Mouse (Mus musculus) layer of hippocampus, postnatal 14 days (tissue): Measurements from ENCODE around the gene Gpkow. TPM values are rescaled to one million over a fixed set of nuclear protein-coding genes. Genes with fewer than 3 reads are reported as not detected.
"Not testable (repeated sequence)": the region's sequence is repeated elsewhere in the genome, so short reads cannot be mapped to it uniquely, and the experiment has no call there.

Experiments
- DNase-seq, 2 experiments: peaks; one replicate each; pipeline ENCODE4 v3.0.0; 2021 to 2022; ENCODE audit warnings: low spot score in 2 of 2, mixed read lengths in 1 of 2
- total RNA-seq, 2 experiments: library from RNA; stranded (reverse); gene quantifications; 2 replicates each; pipeline ENCODE4 v1.2.3; 2021

The Gpkow gene
- total RNA-seq, 2 experiments from 2014 or later, result 33.2 to 36.3 TPM

- DNase-seq, result no peak
These were observed 46.5 kb downstream of the Gpkow start for GRCm38 (mm10) chrX:7743470-7743869.

DNA sequence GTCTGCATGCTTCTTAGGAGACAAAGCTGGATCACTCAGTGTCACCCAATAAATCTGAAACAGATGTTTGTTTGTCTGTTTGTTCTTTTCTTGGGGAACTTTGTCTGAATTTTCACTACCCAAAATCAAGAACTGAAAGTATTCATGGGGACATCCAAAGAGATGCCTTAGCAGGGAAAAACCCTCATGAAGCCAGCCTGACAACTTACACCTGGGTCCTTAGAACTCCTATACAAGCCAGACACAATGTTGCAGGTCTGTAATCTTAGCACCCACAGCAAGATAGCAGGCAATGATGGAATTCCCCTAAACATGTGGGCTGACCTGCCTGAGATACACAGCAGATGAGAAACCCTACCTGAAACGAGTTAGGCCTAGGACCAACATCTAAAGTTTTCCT is 48.0 kb downstream of the Gpkow start:
- DNase-seq, result no peak

DNA sequence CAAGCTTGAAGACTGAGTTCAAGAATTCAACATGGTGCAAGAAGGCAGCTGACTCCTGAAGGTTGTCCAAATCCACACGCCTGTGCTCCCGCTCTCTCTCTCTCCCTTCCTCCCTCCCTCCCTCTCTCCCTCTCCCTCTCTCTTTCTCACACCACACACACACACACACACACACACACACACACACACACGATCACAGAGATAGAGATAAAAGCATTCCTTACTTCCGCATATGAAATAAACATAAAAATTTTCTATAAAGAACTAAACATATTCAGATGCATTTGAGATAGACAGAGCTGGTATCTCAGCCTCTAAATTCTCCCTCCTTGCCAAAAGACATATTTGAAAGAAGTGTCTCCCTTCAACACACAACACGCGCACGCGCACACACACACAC is 48.5 kb downstream of the Gpkow start:
- no peak for DNase-seq

GRCm38 (mm10) chrX:7750432-7751116 is 53.6 kb downstream of the Gpkow start, which contains the start of gene Ccdc120:
TSS of gene Ccdc120 (minus strand) at chrX:7750905.
- DNase-seq, result peak; percentile 42 to 75

DNA sequence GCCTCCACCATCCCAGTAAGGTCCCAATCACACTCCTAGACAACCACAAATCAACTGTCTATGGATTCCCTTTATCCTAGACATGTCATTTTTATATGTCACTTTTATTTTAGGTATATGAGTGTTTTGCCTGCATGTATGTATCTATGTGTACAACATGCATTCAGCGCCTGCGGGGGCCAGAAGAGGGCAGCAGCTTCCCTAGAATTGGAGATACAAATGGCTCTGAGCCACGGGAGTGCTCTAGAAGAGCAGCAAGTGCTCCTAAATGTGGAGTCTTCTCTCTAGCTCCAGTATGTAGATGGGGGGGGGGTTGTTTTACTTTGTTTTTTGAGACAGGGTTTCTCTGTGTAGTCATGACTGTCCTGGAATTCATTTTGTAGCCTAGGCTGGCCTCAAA is 56.7 kb downstream of the Gpkow start:
- DNase-seq, result not testable (repeated sequence)

Other genes starting within 250 kb of the Gpkow start
- under 1 TPM in 1 of 2 experiments, not detected in 1; 0.24 TPM for gene Foxp3, start 123.5 kb upstream of the Gpkow start, total RNA-seq
- 10 to 100 TPM; 16.5 to 16.7 TPM for gene Ppp1r3f, start 122.8 kb upstream of the Gpkow start, total RNA-seq
- 10 to 100 TPM; 22.6 to 24.5 TPM for gene Ccdc22, start 91.6 kb upstream of the Gpkow start, total RNA-seq
- gene Cacna1f, start 90.0 kb upstream of the Gpkow start, total RNA-seq, result under 1 TPM in 1 of 2 experiments, not detected in 1; 0.21 TPM
- gene Syp, start 58.7 kb upstream of the Gpkow start, total RNA-seq, result 1,000 to 10,000 TPM; 1,862 to 1,901 TPM
- 1 to 10 TPM; 1.5 to 1.6 TPM for gene Prickle3, start 39.9 kb upstream of the Gpkow start, total RNA-seq
- 1 to 10 TPM; 7.0 to 9.6 TPM for gene Plp2, start 25.7 kb upstream of the Gpkow start, total RNA-seq
- under 1 TPM; 0.25 to 0.31 TPM for gene Magix, start 15.9 kb upstream of the Gpkow start, total RNA-seq
- gene Wdr45, start 17.2 kb downstream of the Gpkow start, total RNA-seq, result 10 to 100 TPM; 47.7 to 48.1 TPM
- not detected for gene Gm45208, start 25.1 kb downstream of the Gpkow start, total RNA-seq
- 100 to 1,000 TPM in 1 of 2 experiments, 10 to 100 TPM in 1; 98.2 to 107 TPM for gene Praf2, start 31.3 kb downstream of the Gpkow start, total RNA-seq
- 10 to 100 TPM; 15.5 to 19.6 TPM for gene Ccdc120, start 53.8 kb downstream of the Gpkow start, total RNA-seq
- 10 to 100 TPM; 31.7 to 34.4 TPM for gene Tfe3, start 65.4 kb downstream of the Gpkow start, total RNA-seq
- gene Gripap1, start 92.6 kb downstream of the Gpkow start, total RNA-seq, result 10 to 100 TPM; 88.1 to 98.9 TPM
- 10 to 100 TPM in 1 of 2 experiments, 1 to 10 TPM in 1; 9.8 to 10.0 TPM for gene Kcnd1, start 125.2 kb downstream of the Gpkow start, total RNA-seq
- gene Otud5, start 144.2 kb downstream of the Gpkow start, total RNA-seq, result 10 to 100 TPM; 64.1 to 64.9 TPM
- gene Pim2, start 181.1 kb downstream of the Gpkow start, total RNA-seq, result 10 to 100 TPM; 43.2 to 49.5 TPM
- gene Slc35a2, start 186.9 kb downstream of the Gpkow start, total RNA-seq, result 10 to 100 TPM; 45.9 to 52.7 TPM
- gene Pqbp1, start 202.1 kb downstream of the Gpkow start, total RNA-seq, result 10 to 100 TPM; 72.6 to 80.1 TPM
- 10 to 100 TPM; 20.8 to 23.9 TPM for gene Timm17b, start 202.2 kb downstream of the Gpkow start, total RNA-seq
- gene Gm10491, start 210.7 kb downstream of the Gpkow start, total RNA-seq, result not detected
- not detected for gene Gm10490, start 212.4 kb downstream of the Gpkow start, total RNA-seq
- gene Pcsk1n, start 222.7 kb downstream of the Gpkow start, total RNA-seq, result 100 to 1,000 TPM; 340 to 344 TPM
- gene Eras, start 231.5 kb downstream of the Gpkow start, total RNA-seq, result not detected